Mouse (Mus musculus) midbrain, embryonic 16.5 days (tissue): ENCODE measurements at regions not wholly inside any gene's neighbourhood (a gene's known extent, or its start where the extent isn't known, plus 50 kb on each side); places are given as distances from the start of the nearest gene placed in this dataset.
A peak's percentile ranks its signal among the peaks of the same experiment; 100 is the strongest.

ENCODE experiments used
- ATAC-seq: fragments of 200-750 bp; cut with Nextera tagmentation; 2 replicates; pipeline ENCODE4 v1.8.0; 2017; ENCODE audit warnings: moderate TSS enrichment
- H3K27ac ChIP-seq: fragments of 300-500 bp; sonication (generic); 2 replicates; pipeline ENCODE4 v1.5.1; 2014; ENCODE audit warnings: mild to moderate bottlenecking, low read length, mixed read lengths
- H3K27me3 ChIP-seq: fragments of 300-500 bp; sonication (generic); 2 replicates; pipeline ENCODE4 v1.6.1; 2014; ENCODE audit warnings: low read depth, low read length, mixed read lengths; ENCODE audit not compliant: control insufficient read depth, insufficient read depth
- H3K36me3 ChIP-seq: fragments of 300-500 bp; sonication (generic); 2 replicates; pipeline ENCODE4 v1.6.1; 2014; ENCODE audit warnings: mild to moderate bottlenecking, low read length, moderate library complexity, mixed read lengths; ENCODE audit not compliant: control insufficient read depth, insufficient read depth
- H3K4me1 ChIP-seq: fragments of 300-500 bp; sonication (generic); 2 replicates; pipeline ENCODE4 v1.6.1; 2014; ENCODE audit warnings: mild to moderate bottlenecking, low read length, mixed read lengths; ENCODE audit not compliant: control insufficient read depth, insufficient read depth
- H3K4me2 ChIP-seq: fragments of 300-500 bp; sonication (generic); 2 replicates; pipeline ENCODE4 v1.6.1; 2014; ENCODE audit warnings: mild to moderate bottlenecking, low read length, mixed read lengths
- H3K4me3 ChIP-seq: fragments of 300-500 bp; sonication (generic); 2 replicates; pipeline ENCODE4 v1.5.1; 2014; ENCODE audit warnings: low read depth, mild to moderate bottlenecking, low read length, moderate library complexity, mixed read lengths
- H3K9ac ChIP-seq: fragments of 300-500 bp; sonication (generic); 2 replicates; pipeline ENCODE4 v1.6.1; 2014; ENCODE audit warnings: low read depth, low read length, mixed read lengths
- H3K9me3 ChIP-seq: fragments of 300-500 bp; sonication (generic); replicated peaks from 2 replicates; pipeline ENCODE4 v1.6.1; 2014; ENCODE audit warnings: mild to moderate bottlenecking, low read length, mixed read lengths; ENCODE audit not compliant: control insufficient read depth, poor library complexity, severe bottlenecking
- WGBS: fragments of 180-500 bp; shearing (Covaris S2); extraction: QIAGEN DNeasy Blood & Tissue Kit; methylation state at CpG from one replicate; pipeline ENCODE4 v1.1.7; 2014; 5-methylcytosine and 5-hydroxymethylcytosine counted together

GRCm38 (mm10) chr4:45672262-45673076 lies 126.4 kb upstream of the Aldh1b1 start:
- no peaks in the 10 kb centered on the region for H3K36me3 ChIP-seq
- H3K27me3 ChIP-seq: no peaks in the 10 kb centered on the region
- peak overlapping the region; percentile 60 for H3K27ac ChIP-seq
- peaks cover 23% of the 10 kb centered on the region for H3K4me1 ChIP-seq
- peak overlapping the region; percentile 19; the same call in 1 of the 2 replicates for H3K4me2 ChIP-seq
- H3K4me3 ChIP-seq: no peak overlapping the region
- no peak overlapping the region for H3K9ac ChIP-seq
- ATAC-seq: peak; percentile 67
- WGBS: 27% methylated on average over 16 of the region's 16 CpGs
- H3K9me3 ChIP-seq: no peaks in the 10 kb centered on the region

DNA sequence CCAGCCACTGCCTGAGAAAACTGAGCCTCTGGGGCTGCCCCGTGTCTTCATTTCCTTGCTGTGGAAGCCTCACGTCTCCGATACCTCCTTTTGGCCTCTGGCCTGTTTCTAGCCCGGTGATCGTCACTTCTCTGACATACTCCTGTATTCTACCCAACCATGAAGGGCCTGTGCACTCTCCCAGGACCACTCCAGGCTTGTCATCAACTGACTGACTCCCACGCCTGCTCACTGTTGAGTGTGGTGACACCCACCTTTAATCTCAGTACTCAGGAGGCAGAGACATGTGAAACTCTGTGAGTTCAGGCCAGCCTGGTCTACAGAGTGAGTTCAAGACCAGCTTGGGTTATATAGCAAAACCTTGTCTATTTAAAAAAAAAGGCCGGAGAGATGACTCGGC lies 132.1 kb upstream of the Shb start:
- Histone ChIP-seq H3K9me3 (no peaks in the 10 kb centered on the region), H3K27ac (no peak overlapping the region), H3K4me1 (no peaks in the 10 kb centered on the region), H3K4me2 (no peak overlapping the region), H3K27me3 (no peaks in the 10 kb centered on the region), H3K9ac (no peak overlapping the region), H3K4me3 (no peak overlapping the region), H3K36me3 (no peaks in the 10 kb centered on the region)
- no peak for ATAC-seq
- WGBS: 91% methylated on average over 8 of the region's 8 CpGs

DNA sequence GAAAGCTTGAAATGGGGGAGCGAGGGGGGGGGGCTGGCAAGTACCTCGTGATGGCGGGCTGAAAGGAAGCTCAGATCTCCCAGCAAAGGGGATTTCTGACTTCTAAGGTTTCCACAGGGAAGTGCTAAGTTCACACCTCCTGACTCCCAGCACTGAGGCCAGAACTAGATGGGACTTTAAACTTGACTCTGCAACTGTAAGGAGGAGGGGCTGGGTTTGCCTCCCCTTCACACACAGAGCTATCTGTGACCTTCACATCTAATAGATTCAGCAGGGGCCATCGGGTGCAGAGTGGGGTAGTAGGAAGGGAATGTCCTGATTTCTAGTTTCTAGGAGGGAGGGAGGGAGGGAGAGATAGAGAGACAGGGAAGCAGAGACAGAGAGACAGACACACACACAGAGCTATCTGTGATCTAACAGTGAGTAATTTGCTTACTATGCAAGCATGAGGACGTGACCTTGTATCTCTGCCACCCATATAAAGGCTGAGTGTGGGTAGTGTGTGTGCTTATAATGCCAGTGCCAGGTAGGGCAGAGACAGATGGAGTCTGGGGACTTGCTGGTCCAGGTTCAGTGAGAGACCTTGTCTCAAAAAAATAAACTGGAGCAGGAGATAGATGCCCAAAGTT lies 125.2 kb upstream of the Shb start:
- Histone ChIP-seq H3K27me3 (no peaks in the 10 kb centered on the region), H3K4me3 (no peak overlapping the region), H3K9ac (no peak overlapping the region), H3K4me1 (peaks cover 8% of the 10 kb centered on the region), H3K36me3 (no peaks in the 10 kb centered on the region), H3K9me3 (no peaks in the 10 kb centered on the region), H3K27ac (no peak overlapping the region), H3K4me2 (no peak overlapping the region)
- 32% methylated on average over 5 of the region's 5 CpGs for WGBS
- no peak for ATAC-seq

DNA sequence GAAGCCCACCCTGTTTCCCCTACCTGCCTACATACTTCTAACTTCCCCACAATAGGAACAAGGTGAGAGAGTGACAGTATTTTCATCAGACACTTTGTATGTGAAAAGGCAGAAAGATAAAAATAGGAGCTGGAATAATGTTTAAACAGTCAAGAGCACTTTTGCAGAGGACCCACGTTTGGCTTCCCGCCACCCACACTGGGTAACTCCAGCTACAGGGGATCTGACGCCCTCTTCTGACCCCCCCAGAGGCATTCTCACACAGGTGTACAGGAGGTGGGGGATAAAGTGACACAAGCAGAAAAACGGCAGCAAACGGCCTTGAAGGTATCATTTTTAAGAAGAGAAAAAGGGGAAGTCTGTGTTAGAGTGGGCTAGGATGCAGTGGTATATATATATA lies 123.5 kb upstream of the Shb start:
- no peak overlapping the region for H3K4me3 ChIP-seq
- H3K27me3 ChIP-seq: no peaks in the 10 kb centered on the region
- no peak overlapping the region for H3K27ac ChIP-seq
- H3K36me3 ChIP-seq: no peaks in the 10 kb centered on the region
- peaks cover 8% of the 10 kb centered on the region for H3K4me1 ChIP-seq
- no peaks in the 10 kb centered on the region for H3K9me3 ChIP-seq
- no peak for ATAC-seq
- no peak overlapping the region for H3K4me2 ChIP-seq
- WGBS: 64% methylated on average over 5 of the region's 5 CpGs
- no peak overlapping the region for H3K9ac ChIP-seq

DNA sequence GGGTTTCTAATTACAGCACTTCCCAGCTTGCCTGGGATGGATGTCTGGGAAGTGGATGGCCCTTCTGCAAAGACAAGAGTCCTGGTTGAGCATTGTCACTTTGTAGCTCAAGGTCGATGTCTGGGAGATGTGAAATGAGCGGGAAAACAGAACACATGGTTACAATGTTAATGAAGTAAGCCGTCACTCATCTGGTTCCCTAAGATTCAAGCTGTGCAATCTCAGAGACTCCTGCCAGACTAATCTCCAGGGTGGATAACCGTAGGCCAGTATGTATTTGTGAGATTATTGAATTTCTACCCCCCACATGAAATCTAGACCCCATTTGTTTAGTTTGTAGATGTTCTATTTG lies 122.5 kb upstream of the Shb start:
- Histone ChIP-seq H3K9ac (no peak overlapping the region), H3K4me3 (no peak overlapping the region), H3K27ac (no peak overlapping the region), H3K4me1 (peaks cover 8% of the 10 kb centered on the region), H3K9me3 (no peaks in the 10 kb centered on the region), H3K4me2 (peak overlapping the region; percentile 18), H3K27me3 (no peaks in the 10 kb centered on the region), H3K36me3 (no peaks in the 10 kb centered on the region)
- no peak for ATAC-seq
- 8% methylated on average over 4 of the region's 4 CpGs for WGBS

- H3K27ac ChIP-seq: no peak overlapping the region
- WGBS: 12% methylated on average over 14 of the region's 14 CpGs
- ATAC-seq: 0 out of 2 replicates have a peak, but pooled peaks have one; percentile 28
Observed at GRCm38 (mm10) chr4:45654019-45654803, 121.9 kb upstream of the Shb start.

DNA sequence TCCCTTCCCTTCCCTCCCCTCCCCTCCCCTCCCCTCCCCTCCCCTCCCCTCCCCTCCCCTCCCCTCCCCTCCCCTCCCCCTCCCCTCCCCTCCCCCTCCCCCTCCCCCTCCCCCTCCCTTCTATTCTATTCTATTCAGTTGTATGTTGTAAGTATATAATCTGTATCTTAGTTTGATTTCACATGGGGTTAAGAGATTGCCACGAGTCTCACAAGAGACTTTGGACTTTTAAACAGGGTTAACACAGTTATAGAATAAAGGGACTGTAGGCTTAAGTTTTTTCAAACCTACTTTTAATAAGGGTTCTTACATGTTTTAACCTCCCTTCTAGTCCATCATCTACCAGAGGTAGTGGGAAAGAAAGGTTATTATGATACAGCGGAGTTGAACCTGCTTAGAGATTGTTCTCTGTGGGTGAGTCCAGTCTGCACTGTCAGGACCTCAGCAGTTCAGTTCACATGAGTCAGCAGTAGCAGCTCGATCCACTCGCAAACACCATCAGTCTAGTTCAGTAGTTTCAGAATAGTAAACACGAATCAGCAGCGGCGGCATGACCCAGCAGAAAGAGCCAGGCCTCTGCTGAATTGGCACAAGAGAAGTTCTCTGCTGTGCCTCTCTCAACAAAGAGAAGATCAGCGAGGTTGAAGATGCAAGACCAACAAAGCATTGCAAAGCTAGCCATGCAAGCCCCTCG lies 116.8 kb upstream of the Shb start:
- Histone ChIP-seq H3K4me3 (no peak overlapping the region), H3K27ac (no peak overlapping the region), H3K9ac (no peak overlapping the region), H3K36me3 (no peaks in the 10 kb centered on the region), H3K27me3 (no peaks in the 10 kb centered on the region), H3K4me2 (no peak overlapping the region), H3K4me1 (peaks cover 2% of the 10 kb centered on the region; the same call in 1 of the 2 replicates), H3K9me3 (no peaks in the 10 kb centered on the region)
- 88% methylated on average over 9 of the region's 9 CpGs for WGBS
- no peak for ATAC-seq

More at GRCm38 (mm10) chr4:45654019-45654803, 121.9 kb upstream of the Shb start:
- H3K9me3 ChIP-seq: no peaks in the 10 kb centered on the region
- H3K36me3 ChIP-seq: no peaks in the 10 kb centered on the region
- no peak overlapping the region for H3K9ac ChIP-seq
- H3K4me1 ChIP-seq: peaks cover 8% of the 10 kb centered on the region
- H3K4me3 ChIP-seq: no peak overlapping the region
- no peaks in the 10 kb centered on the region for H3K27me3 ChIP-seq
- peak overlapping the region; percentile 18 for H3K4me2 ChIP-seq

GRCm38 (mm10) chr4:45647514-45647913 lies 115.2 kb upstream of the Shb start:
- H3K27me3 ChIP-seq: no peaks in the 10 kb centered on the region
- ATAC-seq: no peak
- no peak overlapping the region for H3K4me3 ChIP-seq
- H3K9ac ChIP-seq: no peak overlapping the region
- H3K27ac ChIP-seq: no peak overlapping the region
- H3K36me3 ChIP-seq: no peaks in the 10 kb centered on the region
- no peak overlapping the region for H3K4me2 ChIP-seq
- no peaks in the 10 kb centered on the region for H3K4me1 ChIP-seq
- H3K9me3 ChIP-seq: no peaks in the 10 kb centered on the region
- 87% methylated on average over 3 of the region's 3 CpGs for WGBS
